Mouse (Mus musculus) adrenal gland, postnatal 0 days (tissue): ENCODE results near the gene Lce3f. TPM values are rescaled to one million over a fixed set of nuclear protein-coding genes. Genes with fewer than 3 reads are reported as not detected.

Experiments
- polyA plus RNA-seq: library from polyadenylated mRNA; unstranded; fragments of >200 nt; fragmentation: Nextera tagmentation; extraction: Ambion mirVana; gene quantifications from 2 replicates; pipeline ENCODE4 v1.2.1, GENCODE M21; 2015

Lce3f gene
- 0.76 and 3.7 TPM in 2 replicates for polyA plus RNA-seq

GRCm38 (mm10) chr3:92991926-92992325, at the start of gene Lce3f:
Gene Lce3f, plus strand, starts transcription at chr3:92992226.

GRCm38 (mm10) chr3:92944186-92944585, 47.8 kb upstream of the Lce3f start, which contains the start of gene Lce3c:
Gene Lce3c, plus strand, starts transcription at chr3:92944486.

GRCm38 (mm10) chr3:92957090-92957489, 34.9 kb upstream of the Lce3f start, which contains the start of gene Lce3d:
Gene Lce3d, plus strand, starts transcription at chr3:92957390.

GRCm38 (mm10) chr3:92966761-92967160, 25.3 kb upstream of the Lce3f start, which contains the start of gene Lce3e:
Gene Lce3e, plus strand, starts transcription at chr3:92967061.

GRCm38 (mm10) chr3:93015460-93016104, 23.6 kb downstream of the Lce3f start, which contains the start of gene Crct1:
Gene Crct1, minus strand, starts transcription at chr3:93015687.

GRCm38 (mm10) chr3:93018960-93019359, 26.9 kb downstream of the Lce3f start, which contains the start of gene Lce1m:
Gene Lce1m, minus strand, starts transcription at chr3:93019060.

Other genes with a start within 250 kb of the Lce3f start
- gene Lce1g, start 239.9 kb upstream of the Lce3f start, polyA plus RNA-seq = not detected in 2 replicates
- gene Lce1h, start 227.2 kb upstream of the Lce3f start, polyA plus RNA-seq = 0.93 TPM in 1 of 2 replicates, not detected in the other
- not detected in 2 replicates for gene Lce1i, start 213.3 kb upstream of the Lce3f start, polyA plus RNA-seq
- gene Lce1j, start 201.7 kb upstream of the Lce3f start, polyA plus RNA-seq = 0.61 TPM in 1 of 2 replicates, not detected in the other
- gene Lce1k, start 184.3 kb upstream of the Lce3f start, polyA plus RNA-seq = not detected in 2 replicates
- 0.09 TPM in 1 of 2 replicates, not detected in the other for gene Kprp, start 165.0 kb upstream of the Lce3f start, polyA plus RNA-seq
- 1.2 TPM in 1 of 2 replicates, not detected in the other for gene Lce1l, start 140.9 kb upstream of the Lce3f start, polyA plus RNA-seq
- gene 2310050C09Rik, start 122.0 kb upstream of the Lce3f start, polyA plus RNA-seq = 0.24 TPM in 1 of 2 replicates, not detected in the other
- 1.8 TPM in 1 of 2 replicates, not detected in the other for gene Lce3a, start 66.0 kb upstream of the Lce3f start, polyA plus RNA-seq
- 1.2 TPM in 1 of 2 replicates, not detected in the other for gene Lce3b, start 59.2 kb upstream of the Lce3f start, polyA plus RNA-seq
- 5.1 TPM in 1 of 2 replicates, not detected in the other for gene Lce3c, start 47.7 kb upstream of the Lce3f start, polyA plus RNA-seq
- not detected in 2 replicates for gene Lce3d, start 34.8 kb upstream of the Lce3f start, polyA plus RNA-seq
- 2.8 TPM in 1 of 2 replicates, not detected in the other for gene Lce3e, start 25.2 kb upstream of the Lce3f start, polyA plus RNA-seq
- gene Crct1, start 23.5 kb downstream of the Lce3f start, polyA plus RNA-seq = 5.8 TPM in 1 of 2 replicates, not detected in the other
- gene Lce1m, start 26.8 kb downstream of the Lce3f start, polyA plus RNA-seq = 0.82 TPM in 1 of 2 replicates, not detected in the other
- gene Gm4858, start 76.6 kb downstream of the Lce3f start, polyA plus RNA-seq = not detected in 2 replicates
- not detected in 2 replicates for gene Crnn, start 152.6 kb downstream of the Lce3f start, polyA plus RNA-seq
- gene Flg2, start 205.1 kb downstream of the Lce3f start, polyA plus RNA-seq = 0.02 TPM in 1 of 2 replicates, not detected in the other